Mouse (Mus musculus) embryonic facial prominence, embryonic 10.5 days (tissue): ENCODE measurements around the gene Diaph2. TPM values are rescaled to one million over a fixed set of nuclear protein-coding genes. Genes with fewer than 3 reads are reported as not detected.
"Not testable (repeated sequence)": the region's sequence is repeated elsewhere in the genome, so short reads cannot be mapped to it uniquely, and the experiment has no call there.

Source experiments
- DNase-seq: peaks from one replicate; pipeline ENCODE4 v3.0.0-alpha.2; 2017; ENCODE audit warnings: low spot score
- H3K27ac ChIP-seq: fragments of 300-500 bp; sonication (generic); replicated peaks from 2 replicates; pipeline ENCODE4 v1.5.1; 2016; ENCODE audit warnings: mild to moderate bottlenecking
- H3K27me3 ChIP-seq: fragments of 300-500 bp; sonication (generic); replicated peaks from 2 replicates; pipeline ENCODE4 v1.6.1; 2016; ENCODE audit warnings: low read depth, mild to moderate bottlenecking; ENCODE audit not compliant: poor library complexity, severe bottlenecking
- H3K36me3 ChIP-seq: fragments of 300-500 bp; sonication (generic); replicated peaks from 2 replicates; pipeline ENCODE4 v1.6.1; 2016; ENCODE audit warnings: mild to moderate bottlenecking, moderate library complexity
- H3K4me1 ChIP-seq: fragments of 300-500 bp; sonication (generic); 2 replicates; pipeline ENCODE4 v1.6.1; 2016
- H3K4me3 ChIP-seq: fragments of 300-500 bp; sonication (generic); 2 replicates; pipeline ENCODE4 v1.5.1; 2016; ENCODE audit warnings: mild to moderate bottlenecking, moderate library complexity
- H3K9me3 ChIP-seq: fragments of 300-500 bp; sonication (generic); 2 replicates; pipeline ENCODE4 v1.6.1; 2016; ENCODE audit warnings: mild to moderate bottlenecking
- WGBS: fragments of 180-500 bp; shearing (Covaris S2); methylation state at CpG from one replicate; pipeline ENCODE4 v1.1.7; 2016; 5-methylcytosine and 5-hydroxymethylcytosine counted together
- polyA plus RNA-seq: library from polyadenylated mRNA; unstranded; fragments of >200 nt; fragmentation: Nextera tagmentation; extraction: Ambion mirVana; gene quantifications from 2 replicates; pipeline ENCODE4 v1.2.1, GENCODE M21; 2016

The Diaph2 gene
- polyA plus RNA-seq, 1 experiment from 2014 or later = 3.8 TPM

DNA sequence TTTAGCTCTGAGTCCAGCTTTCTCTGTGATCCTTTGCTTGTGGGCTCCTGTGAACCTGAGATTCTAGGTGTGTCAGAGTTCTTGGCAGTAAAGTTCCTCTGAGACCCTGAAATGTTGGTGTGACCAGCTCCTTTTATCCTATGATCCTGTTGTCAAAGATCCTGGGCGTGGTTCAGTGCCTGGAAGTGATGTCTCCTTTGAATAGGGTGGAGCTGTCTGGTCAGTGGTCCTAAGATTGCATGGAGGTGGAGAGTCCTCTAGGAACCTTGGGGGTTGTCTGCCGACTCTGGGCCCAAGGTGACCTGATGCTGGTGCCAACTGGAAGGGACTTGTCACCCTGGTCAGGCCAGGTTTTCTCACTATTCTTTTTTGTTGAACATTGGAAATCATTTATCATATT is 176.3 kb downstream of the Diaph2 start:
- H3K4me3 ChIP-seq = no peak overlapping the region
- H3K9me3 ChIP-seq = no peaks in the 10 kb centered on the region
- WGBS = 92% methylated on average over 2 of the region's 2 CpGs
- no peaks in the 10 kb centered on the region for H3K36me3 ChIP-seq
- no peak overlapping the region for H3K27ac ChIP-seq
- DNase-seq = no peak
- no peaks in the 10 kb centered on the region for H3K4me1 ChIP-seq
- H3K27me3 ChIP-seq = no peaks in the 10 kb centered on the region

DNA sequence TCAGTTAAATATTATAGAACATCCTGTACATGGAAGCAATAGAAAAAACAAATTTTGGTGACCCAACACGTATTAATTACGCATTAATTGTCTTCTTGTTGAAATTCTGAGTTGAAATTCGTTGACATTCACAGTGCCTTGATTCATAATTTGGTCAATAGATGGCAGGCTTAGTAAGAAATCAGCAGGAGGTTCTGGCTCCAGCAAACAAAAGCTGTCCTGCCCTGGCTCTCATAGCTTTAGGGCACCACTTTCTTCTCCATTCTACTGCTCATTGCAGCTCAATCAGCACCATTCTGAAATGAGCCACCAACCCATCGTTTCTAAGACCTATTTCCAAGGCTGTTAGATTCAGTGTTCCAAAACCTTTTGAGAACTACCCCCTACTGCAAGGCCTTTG is 225.3 kb downstream of the Diaph2 start:
- Histone ChIP-seq H3K4me1 (no peaks in the 10 kb centered on the region), H3K27me3 (no peaks in the 10 kb centered on the region), H3K9me3 (no peaks in the 10 kb centered on the region), H3K27ac (no peak overlapping the region), H3K4me3 (no peak overlapping the region), H3K36me3 (no peaks in the 10 kb centered on the region)
- no peak for DNase-seq
- WGBS = 68% methylated on average over 4 of the region's 4 CpGs

DNA sequence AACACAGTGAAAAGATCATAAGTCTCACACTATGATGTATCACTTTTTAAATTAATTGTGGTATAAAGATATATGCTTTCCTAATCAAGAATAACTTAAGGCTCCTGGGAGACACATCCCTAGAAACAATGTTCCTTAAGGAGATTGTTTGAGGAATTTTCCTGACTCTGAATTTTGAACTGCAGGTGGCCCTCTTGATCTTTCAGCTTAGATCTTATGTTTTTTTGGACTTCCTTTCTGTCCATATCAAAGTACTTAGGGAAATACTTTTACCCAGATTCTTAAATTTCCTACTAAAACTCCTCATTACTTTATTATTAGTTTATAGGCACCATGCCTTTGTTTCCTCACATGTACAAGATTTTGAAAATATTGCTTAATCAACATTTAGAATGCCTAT is 258.7 kb downstream of the Diaph2 start:
- no peak overlapping the region for H3K4me3 ChIP-seq
- no peaks in the 10 kb centered on the region for H3K36me3 ChIP-seq
- no peaks in the 10 kb centered on the region for H3K27me3 ChIP-seq
- H3K4me1 ChIP-seq = no peaks in the 10 kb centered on the region
- H3K9me3 ChIP-seq = no peaks in the 10 kb centered on the region
- no peak for DNase-seq
- H3K27ac ChIP-seq = no peak overlapping the region

DNA sequence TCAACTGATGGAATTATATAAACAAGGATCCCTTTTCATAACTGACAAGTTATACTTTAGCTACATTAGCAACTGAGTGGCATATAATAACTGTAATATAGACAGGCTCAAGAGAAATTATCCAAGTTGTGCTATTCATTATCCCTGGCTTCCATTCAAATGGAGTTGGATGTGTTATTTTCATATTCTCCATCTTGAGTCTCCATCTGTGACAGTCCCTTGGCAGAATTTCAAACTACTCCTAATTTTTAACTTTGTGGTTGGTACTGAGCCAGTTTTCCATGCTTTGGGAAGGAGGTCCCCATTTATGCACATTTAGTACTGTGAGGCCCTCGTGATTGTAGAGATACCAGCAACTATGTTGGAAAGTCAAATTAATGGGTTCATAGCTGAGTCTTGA is 270.2 kb downstream of the Diaph2 start:
- Histone ChIP-seq H3K4me1 (no peaks in the 10 kb centered on the region), H3K36me3 (no peaks in the 10 kb centered on the region), H3K4me3 (no peak overlapping the region), H3K27me3 (no peaks in the 10 kb centered on the region), H3K9me3 (no peaks in the 10 kb centered on the region), H3K27ac (no peak overlapping the region)
- WGBS = 65% methylated on average over 1 of the region's 1 CpGs
- DNase-seq = no peak

DNA sequence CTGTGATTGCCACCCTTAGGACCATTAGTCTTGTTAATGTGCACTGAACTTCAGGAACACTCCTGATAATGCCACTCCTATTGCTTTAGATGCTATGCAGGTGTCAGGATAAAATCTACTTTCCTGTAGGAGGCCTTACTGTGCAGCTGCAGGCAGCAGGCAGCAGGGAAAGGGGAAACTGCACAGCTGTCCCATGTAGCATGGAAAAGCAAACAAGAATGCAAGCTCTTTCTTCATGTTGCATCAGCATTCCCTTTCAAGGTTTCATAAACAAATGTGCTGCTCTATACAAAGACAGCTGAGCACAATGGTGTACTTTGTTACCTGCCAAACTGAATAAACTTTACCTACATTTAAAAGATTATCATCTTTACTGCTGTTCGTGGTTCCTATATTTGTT is 295.0 kb downstream of the Diaph2 start:
- no peaks in the 10 kb centered on the region for H3K36me3 ChIP-seq
- H3K9me3 ChIP-seq = no peaks in the 10 kb centered on the region
- no peak for DNase-seq
- no peaks in the 10 kb centered on the region for H3K27me3 ChIP-seq
- no peak overlapping the region for H3K4me3 ChIP-seq
- H3K27ac ChIP-seq = no peak overlapping the region
- 83% methylated on average over 1 of the region's 1 CpGs for WGBS
- H3K4me1 ChIP-seq = no peaks in the 10 kb centered on the region

DNA sequence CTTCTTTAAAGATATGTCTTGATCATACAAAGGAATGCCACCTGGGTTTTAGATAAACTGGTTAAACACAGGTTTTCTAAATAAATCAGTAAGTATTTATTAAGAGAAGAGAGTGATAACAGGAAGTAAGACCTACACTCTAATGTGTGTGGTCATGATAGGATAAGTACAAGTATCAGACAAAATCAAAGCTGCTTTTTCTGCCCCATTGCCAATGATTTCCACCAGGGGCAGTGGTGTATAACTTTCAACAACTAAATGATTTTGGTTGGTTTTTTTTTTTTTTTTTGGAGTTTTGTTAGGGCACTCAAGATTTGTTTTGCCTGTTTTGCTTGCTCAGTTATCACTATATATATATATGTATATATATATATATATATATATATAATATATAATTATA is 399.7 kb downstream of the Diaph2 start:
- no peak for DNase-seq

DNA sequence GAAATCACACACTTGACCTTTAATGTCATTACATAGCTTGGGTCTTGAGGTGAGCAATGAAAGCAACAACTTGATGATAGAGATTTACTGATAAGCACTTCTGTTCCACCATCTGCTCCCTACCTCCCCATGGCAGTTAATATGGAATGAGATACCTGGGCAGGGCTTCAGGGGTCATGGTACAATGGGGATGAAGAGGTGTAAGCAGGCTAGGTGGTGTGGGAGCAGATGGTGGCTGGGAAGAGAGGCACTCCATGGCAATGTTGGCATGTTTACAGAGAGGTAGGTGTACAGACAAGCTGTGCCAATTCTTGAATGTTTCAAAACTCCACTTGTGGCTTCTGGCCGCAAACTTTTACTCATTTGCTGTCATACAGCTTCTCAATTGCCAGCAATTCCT is 402.6 kb downstream of the Diaph2 start:
- Histone ChIP-seq H3K36me3 (no peaks in the 10 kb centered on the region), H3K27ac (no peak overlapping the region), H3K27me3 (no peaks in the 10 kb centered on the region), H3K9me3 (no peaks in the 10 kb centered on the region), H3K4me1 (no peaks in the 10 kb centered on the region), H3K4me3 (no peak overlapping the region)
- DNase-seq = no peak
- WGBS = 81% methylated on average over 1 of the region's 1 CpGs

More for the DNA sequence above, 399.7 kb downstream of the Diaph2 start:
- H3K4me1 ChIP-seq = no peaks in the 10 kb centered on the region
- H3K36me3 ChIP-seq = no peaks in the 10 kb centered on the region
- no peak overlapping the region for H3K27ac ChIP-seq
- no peak overlapping the region for H3K4me3 ChIP-seq
- no peaks in the 10 kb centered on the region for H3K27me3 ChIP-seq
- H3K9me3 ChIP-seq = no peaks in the 10 kb centered on the region

DNA sequence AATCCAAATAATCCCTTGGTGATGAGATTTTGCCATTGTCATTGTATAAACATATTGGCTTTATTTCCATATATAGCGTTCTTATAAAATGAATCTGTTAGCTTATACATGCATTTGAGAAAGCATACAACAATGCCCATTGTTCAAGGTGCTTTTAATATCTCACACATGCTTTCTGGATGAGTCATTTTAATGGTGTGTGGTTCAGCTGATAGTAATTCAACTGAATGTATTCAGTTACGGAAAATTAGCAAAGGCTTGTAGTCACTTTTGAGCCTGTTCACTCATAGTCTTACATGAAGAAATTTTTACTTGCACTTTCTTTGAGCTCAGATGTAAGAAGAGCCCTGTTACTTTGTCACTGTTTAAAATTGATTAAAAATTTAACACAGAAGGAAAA is 423.6 kb downstream of the Diaph2 start:
- Histone ChIP-seq H3K27ac (no peak overlapping the region), H3K4me1 (no peaks in the 10 kb centered on the region), H3K36me3 (no peaks in the 10 kb centered on the region), H3K27me3 (no peaks in the 10 kb centered on the region), H3K9me3 (no peaks in the 10 kb centered on the region), H3K4me3 (no peak overlapping the region)
- WGBS = 89% methylated on average over 2 of the region's 2 CpGs
- no peak for DNase-seq

DNA sequence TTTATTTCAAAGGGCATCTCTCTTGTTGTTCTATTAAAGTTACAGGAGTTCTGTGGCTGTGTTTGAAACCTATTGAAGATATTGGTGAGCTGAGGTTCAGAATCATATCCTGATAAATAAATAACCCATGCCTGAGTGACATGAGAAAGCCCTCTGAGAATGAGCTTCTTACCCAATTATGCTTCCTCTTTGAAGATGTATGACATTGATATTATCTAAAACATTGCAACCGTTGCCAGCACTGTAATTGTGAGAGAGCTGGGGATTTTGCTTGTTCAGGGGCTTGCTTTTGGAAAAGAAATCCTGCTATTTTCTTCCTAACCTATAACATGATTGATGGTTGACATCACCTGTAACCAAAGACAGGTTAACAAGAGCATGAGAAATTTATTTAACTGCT is 438.3 kb downstream of the Diaph2 start:
- Histone ChIP-seq H3K27me3 (no peaks in the 10 kb centered on the region), H3K9me3 (no peaks in the 10 kb centered on the region), H3K4me3 (no peak overlapping the region), H3K4me1 (no peaks in the 10 kb centered on the region), H3K27ac (no peak overlapping the region), H3K36me3 (no peaks in the 10 kb centered on the region)
- no peak for DNase-seq
- WGBS = 61% methylated on average over 1 of the region's 1 CpGs

DNA sequence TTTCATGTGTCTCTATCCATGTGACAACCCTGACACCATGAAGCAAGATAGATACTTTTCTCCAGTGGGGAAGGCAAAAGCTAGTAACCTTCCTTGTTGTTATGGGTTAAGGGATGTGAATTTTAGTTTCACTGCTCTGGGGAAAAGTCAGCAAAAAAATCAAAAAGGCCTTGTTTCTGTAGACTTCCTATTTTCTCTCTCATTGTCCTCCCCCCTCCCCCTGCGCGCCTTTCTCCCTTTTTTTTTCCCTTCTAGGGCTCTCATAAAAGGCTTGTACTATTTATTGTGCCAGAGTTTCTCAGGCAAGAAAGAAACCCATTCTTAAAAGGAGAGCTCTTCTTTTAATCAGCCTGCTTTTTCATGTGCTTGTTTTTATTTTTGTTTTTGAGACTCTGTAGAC is 438.9 kb downstream of the Diaph2 start:
- no peaks in the 10 kb centered on the region for H3K36me3 ChIP-seq
- H3K4me3 ChIP-seq = no peak overlapping the region
- H3K27ac ChIP-seq = no peak overlapping the region
- H3K4me1 ChIP-seq = no peaks in the 10 kb centered on the region
- no peak for DNase-seq
- 78% methylated on average over 2 of the region's 2 CpGs for WGBS
- H3K9me3 ChIP-seq = no peaks in the 10 kb centered on the region
- H3K27me3 ChIP-seq = no peaks in the 10 kb centered on the region

DNA sequence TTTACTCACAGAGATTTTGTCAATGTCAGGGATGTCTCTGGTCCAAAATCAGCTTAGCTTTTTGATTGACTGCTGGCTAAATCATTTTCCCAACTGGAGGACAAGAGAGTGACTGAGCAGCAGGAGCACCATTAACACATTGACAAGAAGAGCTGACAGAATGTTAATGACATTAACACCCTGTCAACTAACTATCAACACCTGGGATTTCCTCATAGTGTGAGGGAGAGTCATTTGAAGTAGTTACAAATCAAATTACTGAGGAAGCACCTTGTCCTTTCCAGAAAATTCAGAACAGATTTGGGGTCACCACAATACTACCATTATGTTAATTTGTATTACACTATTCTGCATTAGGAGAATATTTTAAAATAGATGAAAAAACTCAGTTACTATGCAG is 439.7 kb downstream of the Diaph2 start:
- Histone ChIP-seq H3K4me3 (no peak overlapping the region), H3K27me3 (no peaks in the 10 kb centered on the region), H3K4me1 (no peaks in the 10 kb centered on the region), H3K27ac (no peak overlapping the region), H3K9me3 (no peaks in the 10 kb centered on the region), H3K36me3 (no peaks in the 10 kb centered on the region)
- DNase-seq = no peak

DNA sequence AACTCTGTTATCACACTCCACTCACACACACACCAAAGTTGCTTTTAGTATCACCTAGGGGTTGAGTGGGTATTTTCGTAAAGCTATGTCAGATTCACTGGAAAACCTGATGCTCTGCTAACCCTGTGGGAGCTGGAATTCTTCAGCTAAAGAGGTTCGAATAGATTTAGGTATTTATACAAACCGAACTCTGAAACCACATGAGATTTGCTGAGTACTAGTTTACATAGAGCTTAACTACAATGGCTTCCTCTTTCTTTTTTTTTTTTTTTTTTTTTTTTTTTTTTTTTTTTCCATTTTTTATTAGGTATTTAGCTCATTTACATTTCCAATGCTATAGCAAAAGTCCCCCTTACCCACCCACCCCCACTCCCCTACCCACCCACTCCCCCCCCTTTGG is 447.9 kb downstream of the Diaph2 start:
- H3K27me3 ChIP-seq = not testable (repeated sequence)

DNA sequence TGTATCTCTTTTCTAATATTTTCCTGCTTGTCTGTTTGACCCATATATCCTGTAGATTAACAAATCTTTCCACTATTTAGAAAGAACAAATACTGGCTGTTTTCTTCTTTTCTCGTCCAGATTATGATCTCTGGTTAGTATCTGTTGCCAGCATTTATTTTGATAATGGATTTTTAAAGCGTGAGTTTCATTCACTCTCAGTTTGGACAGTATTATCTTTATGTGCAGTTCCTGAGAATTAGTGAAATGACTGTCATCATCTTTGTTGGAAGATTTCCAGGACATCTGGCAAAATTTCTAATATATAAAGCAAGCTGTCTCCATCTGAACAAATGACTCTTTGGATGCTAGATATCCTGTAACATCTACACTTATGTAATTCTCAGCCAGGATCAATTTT is 455.7 kb downstream of the Diaph2 start:
- H3K36me3 ChIP-seq = no peaks in the 10 kb centered on the region
- no peaks in the 10 kb centered on the region for H3K27me3 ChIP-seq
- H3K4me3 ChIP-seq = no peak overlapping the region
- WGBS = 85% methylated on average over 2 of the region's 2 CpGs
- no peak overlapping the region for H3K27ac ChIP-seq
- no peaks in the 10 kb centered on the region for H3K9me3 ChIP-seq
- no peaks in the 10 kb centered on the region for H3K4me1 ChIP-seq
- DNase-seq = no peak

More for the DNA sequence above, 447.9 kb downstream of the Diaph2 start:
- H3K9me3 ChIP-seq, H3K27ac ChIP-seq, H3K4me1 ChIP-seq, DNase-seq, H3K36me3 ChIP-seq, H3K4me3 ChIP-seq: not testable (repeated sequence)
- WGBS = 79% methylated on average over 3 of the region's 3 CpGs

DNA sequence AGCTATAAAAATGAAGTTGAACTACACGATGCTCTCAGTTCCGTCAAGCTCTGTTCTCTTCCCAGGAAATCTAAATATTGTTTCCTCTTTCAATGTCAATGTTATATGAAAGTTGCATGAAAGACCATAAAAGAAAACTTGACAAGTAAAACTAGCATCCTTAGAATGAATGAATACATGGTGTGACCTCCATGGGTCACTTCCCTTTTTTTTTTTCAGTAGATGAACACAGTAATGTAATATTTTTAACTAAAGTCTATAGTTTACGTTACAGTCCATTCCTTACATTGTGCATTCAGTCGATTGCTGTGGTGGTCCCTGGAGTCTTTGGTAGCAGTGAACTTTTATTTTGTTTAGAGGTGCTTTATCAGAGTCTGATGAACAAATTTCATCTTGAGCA is 462.7 kb downstream of the Diaph2 start:
- WGBS = 88% methylated on average over 4 of the region's 4 CpGs
- no peak overlapping the region for H3K4me3 ChIP-seq
- no peaks in the 10 kb centered on the region for H3K4me1 ChIP-seq
- H3K36me3 ChIP-seq = no peaks in the 10 kb centered on the region
- no peak for DNase-seq
- H3K27me3 ChIP-seq = no peaks in the 10 kb centered on the region
- H3K27ac ChIP-seq = no peak overlapping the region
- H3K9me3 ChIP-seq = no peaks in the 10 kb centered on the region
